Mouse (Mus musculus): ENCODE measurements around the gene 1700029I15Rik. TPM values are rescaled to one million over a fixed set of nuclear protein-coding genes. Genes with fewer than 3 reads are reported as not detected.

The 1700029I15Rik gene
- total and polyA plus RNA-seq, 3 experiments = 0.67 to 3.4 (median 3.0) TPM

DNA sequence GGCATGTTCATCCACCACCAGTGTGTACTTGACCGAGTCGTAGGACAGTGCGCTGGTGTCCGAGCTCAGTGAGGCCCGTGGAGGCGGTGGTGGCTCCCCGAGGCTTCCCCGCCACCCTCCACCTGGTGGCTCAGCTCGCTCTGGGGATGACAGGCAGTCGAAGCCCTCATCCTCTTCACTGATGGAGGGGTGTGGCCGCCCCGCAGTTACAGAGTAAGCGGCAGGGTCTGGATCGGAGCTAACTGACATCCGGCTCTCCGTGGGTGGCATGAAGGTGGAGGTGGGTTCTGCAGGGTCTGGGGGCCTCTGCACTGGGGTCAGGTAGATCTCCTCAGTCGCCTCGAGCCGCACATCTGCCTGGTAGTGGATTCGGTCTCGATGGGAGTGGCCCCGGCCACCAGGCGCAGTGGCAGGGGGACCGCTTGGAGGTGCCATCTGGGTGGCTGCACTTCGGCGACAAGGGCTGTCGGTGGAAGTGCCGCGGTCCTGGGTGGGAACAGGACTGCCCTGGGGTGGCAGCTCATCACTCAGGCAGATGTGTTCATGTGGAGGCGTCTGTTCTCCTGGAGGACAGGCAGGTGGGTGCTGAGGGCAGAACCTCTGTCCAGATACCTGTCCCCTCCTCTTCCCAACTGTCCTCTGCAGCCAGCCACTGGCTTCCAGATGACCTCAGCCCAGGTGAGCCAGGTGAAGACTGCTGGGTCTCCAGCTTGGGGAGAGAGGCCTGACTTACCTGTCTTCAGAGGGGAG is 4.7 kb downstream of the 1700029I15Rik start:
- no peak for TF ChIP-seq HCFC1 (IDR thresholded peaks at IDR 0.05; ENCODE audit: low read depth, low read length)
- no peak for TF ChIP-seq CTCF (conservative IDR thresholded peaks at IDR 0.05 in 1 of 2, IDR thresholded peaks at IDR 0.05 in 1 of 2; ENCODE audit: low read depth in 2 of 2, low read length in 2 of 2)
- no peak for TF ChIP-seq JUND (conservative IDR thresholded peaks at IDR 0.05; ENCODE audit: low read depth, low read length)
- no peak for TF ChIP-seq KAT2A (IDR thresholded peaks at IDR 0.05; ENCODE audit: insufficient replicate concordance, low read length)
- no peak overlapping the region for H3K4me3 ChIP-seq (replicated peaks in 1 of 3; ENCODE audit: low read depth in 2 of 3, low read length in 2 of 3, poor library complexity in 1 of 3)
- H3K4me2 ChIP-seq (ENCODE audit: insufficient read depth, low read depth, poor library complexity, severe bottlenecking) = no peak overlapping the region
- H3K9ac ChIP-seq (ENCODE audit: insufficient read depth, low read depth) = no peak overlapping the region
- H3K27ac ChIP-seq (ENCODE audit: insufficient read depth, low read depth) = no peak overlapping the region
- H3K9me3 ChIP-seq (replicated peaks; ENCODE audit: low read length) = no peaks in the 10 kb centered on the region
- H3K79me2 ChIP-seq (replicated peaks; ENCODE audit: control insufficient read depth, extremely low read depth, insufficient read depth, poor library complexity, severe bottlenecking) = no peaks in the 10 kb centered on the region
- no peaks in the 10 kb centered on the region for H3K27me3 ChIP-seq (replicated peaks)
- peaks cover 36 to 85% of the 10 kb centered on the region in 2 experiments for H3K36me3 ChIP-seq (replicated peaks in 1 of 2; ENCODE audit: control insufficient read depth in 1 of 2, insufficient read depth in 1 of 2, low read length in 1 of 2)
- in situ Hi-C loops (cut with MboI; ENCODE audit: low pct_ligation_motif_present, low pct_unique_long_range_greater_than_20kb, low sequenced_read_pairs) (no loop called here), dilution Hi-C loops (cut with MboI; ENCODE audit: extremely low pct_ligation_motif_present, extremely low pct_unique_long_range_greater_than_20kb, low sequenced_read_pairs) (no loop called here)
- no peak for DNase-seq (ENCODE audit: extremely low read depth)
- H3K4me1 ChIP-seq (ENCODE audit: control insufficient read depth in 1 of 2, insufficient read depth in 2 of 2) = peaks cover 1 to 33% of the 10 kb centered on the region in 2 experiments; a peak in 3 of 4 replicates

DNA sequence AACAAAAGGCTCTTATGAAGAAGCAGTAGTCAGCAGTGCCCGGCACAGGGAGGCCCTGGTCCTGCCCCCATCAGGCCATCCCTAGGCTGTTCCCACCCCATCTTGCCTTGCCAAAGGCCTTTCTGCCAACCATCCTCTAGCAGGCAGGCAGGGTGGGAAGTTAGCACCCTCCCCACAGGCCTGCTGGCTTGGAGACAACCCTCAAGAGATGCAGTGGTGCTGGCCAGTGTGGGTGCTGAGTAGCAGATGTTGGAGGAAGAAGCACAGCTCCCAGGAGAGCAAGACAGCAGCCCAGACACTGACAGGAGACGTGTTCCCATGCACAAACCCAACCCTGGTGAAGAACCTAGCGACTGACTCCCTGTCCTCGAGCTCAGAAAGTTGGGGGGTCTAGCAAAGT is 5.3 kb downstream of the 1700029I15Rik start:
- no peaks in the 10 kb centered on the region for H3K79me2 ChIP-seq (replicated peaks; ENCODE audit: control insufficient read depth, extremely low read depth, insufficient read depth, poor library complexity, severe bottlenecking)
- H3K27me3 ChIP-seq (replicated peaks) = no peaks in the 10 kb centered on the region
- no peak overlapping the region for H3K9ac ChIP-seq (ENCODE audit: insufficient read depth, low read depth)
- dilution Hi-C loops (cut with MboI; ENCODE audit: extremely low pct_ligation_motif_present, extremely low pct_unique_long_range_greater_than_20kb, low sequenced_read_pairs) (no loop called here), in situ Hi-C loops (cut with MboI; ENCODE audit: low pct_ligation_motif_present, low pct_unique_long_range_greater_than_20kb, low sequenced_read_pairs) (no loop called here)
- no peak overlapping the region for H3K27ac ChIP-seq (ENCODE audit: insufficient read depth, low read depth)
- no peak for DNase-seq (ENCODE audit: extremely low read depth)
- no peak for TF ChIP-seq IRF4 (IDR thresholded peaks at IDR 0.05; ENCODE audit: low read depth, low read length)
- no peak for TF ChIP-seq ZNF384 (IDR thresholded peaks at IDR 0.05; ENCODE audit: low read depth, low read length)
- TF ChIP-seq MAZ (IDR thresholded peaks at IDR 0.05; ENCODE audit: low read depth, low read length) = no peak
- TF ChIP-seq ETS1 (conservative IDR thresholded peaks at IDR 0.05; ENCODE audit: low read depth, low read length) = no peak
- no peak for TF ChIP-seq USF2 (conservative IDR thresholded peaks at IDR 0.05; ENCODE audit: low read depth, low read length)
- TF ChIP-seq GABPA (IDR thresholded peaks at IDR 0.05; ENCODE audit: insufficient replicate concordance, low read depth, low read length) = no peak
- TF ChIP-seq POLR2A (IDR thresholded peaks at IDR 0.05; ENCODE audit: low read depth, low read length) = no peak
- no peak for TF ChIP-seq SMC3 (IDR thresholded peaks at IDR 0.05; ENCODE audit: low read depth, low read length)
- TF ChIP-seq ZMIZ1 (IDR thresholded peaks at IDR 0.05; ENCODE audit: low read depth, low read length) = no peak
- no peak for TF ChIP-seq SIN3A (IDR thresholded peaks at IDR 0.05; ENCODE audit: low read length)
- no peak for TF ChIP-seq KAT2A (IDR thresholded peaks at IDR 0.05; ENCODE audit: insufficient replicate concordance, low read length)
- no peaks in the 10 kb centered on the region for H3K9me3 ChIP-seq (replicated peaks; ENCODE audit: low read length)
- peaks cover 6 to 36% of the 10 kb centered on the region in 2 experiments; a peak in 3 of 4 replicates for H3K4me1 ChIP-seq (ENCODE audit: control insufficient read depth in 1 of 2, insufficient read depth in 2 of 2)
- H3K4me2 ChIP-seq (ENCODE audit: insufficient read depth, low read depth, poor library complexity, severe bottlenecking) = no peak overlapping the region
- peaks cover 29 to 79% of the 10 kb centered on the region in 2 experiments for H3K36me3 ChIP-seq (replicated peaks in 1 of 2; ENCODE audit: control insufficient read depth in 1 of 2, insufficient read depth in 1 of 2, low read length in 1 of 2)
- no peak overlapping the region for H3K4me3 ChIP-seq (replicated peaks in 1 of 3; ENCODE audit: low read depth in 2 of 3, low read length in 2 of 3, poor library complexity in 1 of 3)
